Mouse (Mus musculus): ENCODE results near the gene Rhox4a2.
"Not testable (repeated sequence)": the region's sequence is repeated elsewhere in the genome, so short reads cannot be mapped to it uniquely, and the experiment has no call there.

Gene Rhox4a2

GRCm38 (mm10) chrX:37390548-37390947 lies at the start of gene Rhox4a2:
TSS of gene Rhox4a2 (plus strand) at chrX:37390848.
- not testable (repeated sequence) for DNase-seq (ENCODE audit: low read depth)

DNA sequence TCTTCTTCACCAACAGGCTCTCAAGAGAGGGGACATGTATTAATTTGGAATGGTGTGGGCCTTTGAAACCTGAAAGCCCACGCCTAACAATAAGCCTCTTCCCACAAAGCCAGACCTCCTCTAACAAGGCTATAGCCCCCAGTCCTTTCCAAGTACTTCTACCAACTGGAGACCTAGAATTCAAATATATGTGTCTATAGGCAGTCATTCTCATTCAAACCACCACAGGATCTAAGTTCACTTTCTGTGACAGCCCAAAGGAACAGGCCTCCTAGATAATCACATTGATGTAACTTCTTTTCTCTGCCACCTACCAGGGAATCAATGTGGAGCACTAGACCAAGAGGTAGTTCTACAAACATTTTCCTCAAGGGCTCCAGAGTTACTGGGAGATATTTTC lies 10.9 kb upstream of the Rhox4a2 start, which contains the start of gene Rhox3a2:
Gene Rhox3a2 (plus strand): TSS at position 301 of the 400 bp plus-strand sequence.
- not testable (repeated sequence) for DNase-seq (ENCODE audit: low read depth)

GRCm38 (mm10) chrX:37411767-37412166 lies 21.1 kb downstream of the Rhox4a2 start, which contains the start of gene Rhox2b:
TSS of gene Rhox2b (plus strand) at chrX:37412067.
- not testable (repeated sequence) for DNase-seq (ENCODE audit: low read depth)

GRCm38 (mm10) chrX:37432194-37432593 lies 41.5 kb downstream of the Rhox4a2 start, which contains the start of gene Rhox4b:
TSS of gene Rhox4b (plus strand) at chrX:37432494.
- not testable (repeated sequence) for DNase-seq (ENCODE audit: low read depth)

Data from NIH3T3 (cell line).